ENCODE assay signal across 27 mouse cellular contexts in genomic region chr9:13920623-13921022, GRCm38 (mm10).
"Had no signal": no experiment of that assay in that cellular context is flagged by ENCODE, and none has a peak within 500 bp of the region (broad histone marks: within the 10 kb centered on the region; RNA-seq: fewer than 3 reads in every experiment).

No protein-coding gene starts in this region.

- H3K9ac ChIP-seq: heart, embryonic 13.5 days; heart, embryonic 15.5 days; hindbrain, embryonic 13.5 days; hindbrain, embryonic 15.5 days; kidney, embryonic 15.5 days; limb, embryonic 12.5 days; liver, embryonic 13.5 days had no signal

- H3K4me3 ChIP-seq: gastrocnemius, adult 2 months; heart, embryonic 13.5 days; heart, embryonic 15.5 days; hindbrain, embryonic 13.5 days; hindbrain, embryonic 15.5 days; kidney, embryonic 15.5 days; limb, embryonic 10.5 days; limb, embryonic 12.5 days; liver, embryonic 13.5 days had no signal

- H3K9me3 ChIP-seq: heart, embryonic 15.5 days; hindbrain, embryonic 15.5 days; kidney, embryonic 15.5 days; limb, embryonic 10.5 days; liver, embryonic 13.5 days had no signal

- ATAC-seq: hindbrain, postnatal 0 days; intestine, embryonic 16.5 days had no signal

- H3K36me3 ChIP-seq: heart, embryonic 13.5 days; heart, embryonic 15.5 days; hindbrain, embryonic 13.5 days; hindbrain, embryonic 15.5 days; kidney, embryonic 15.5 days; limb, embryonic 10.5 days; limb, embryonic 12.5 days; liver, embryonic 13.5 days had no signal

- H3K27me3 ChIP-seq: heart, embryonic 13.5 days; heart, embryonic 15.5 days; hindbrain, embryonic 13.5 days; hindbrain, embryonic 15.5 days; kidney, embryonic 15.5 days; limb, embryonic 12.5 days; liver, embryonic 13.5 days had no signal

- DNase-seq: gastrocnemius, adult 2 months; gastrocnemius, postnatal 14 days; gastrocnemius, postnatal 36 days; heart, adult 18-20 months; heart, postnatal 14 days; heart, postnatal 36 days; kidney, adult 11 months; kidney, adult 2 months; kidney, adult 9 months; kidney, postnatal 14 days; kidney, postnatal 36 days; layer of hippocampus, adult 9-11 months; layer of hippocampus, postnatal 36 days; liver; liver, embryonic 13.5 days had no signal

- H3K4me2 ChIP-seq: heart, embryonic 11.5 days; heart, embryonic 13.5 days; heart, embryonic 15.5 days; hindbrain, embryonic 13.5 days; hindbrain, embryonic 15.5 days; kidney, embryonic 15.5 days; limb, embryonic 12.5 days; liver, embryonic 11.5 days; liver, embryonic 13.5 days had no signal

- H3K4me1 ChIP-seq: heart, embryonic 15.5 days; kidney, embryonic 15.5 days; limb, embryonic 12.5 days; liver, embryonic 13.5 days had no signal

- H3K27ac ChIP-seq: gastrocnemius, adult 2 months; heart, embryonic 13.5 days; heart, embryonic 15.5 days; hindbrain, embryonic 13.5 days; hindbrain, embryonic 15.5 days; hindbrain, postnatal 0 days; kidney, embryonic 15.5 days; kidney, postnatal 0 days; limb, embryonic 10.5 days; limb, embryonic 12.5 days; liver, embryonic 13.5 days had no signal
